Mouse (Mus musculus) activated CD4-positive, CD25-positive, alpha-beta regulatory T cell (primary cell): ENCODE results near the gene Pacs1. TPM values are rescaled to one million over a fixed set of nuclear protein-coding genes. Genes with fewer than 3 reads are reported as not detected.

Experiments
- polyA plus RNA-seq, 2 experiments: library from polyadenylated mRNA; unstranded; fragments of 100-300 nt; shearing (Covaris generic); gene quantifications; one replicate each; pipeline ENCODE4 v1.2.1; 2017

Gene Pacs1
- 100 to 1,000 TPM in 1 of 2 experiments, 10 to 100 TPM in 1; 73.5 to 129 TPM for polyA plus RNA-seq

DNA sequence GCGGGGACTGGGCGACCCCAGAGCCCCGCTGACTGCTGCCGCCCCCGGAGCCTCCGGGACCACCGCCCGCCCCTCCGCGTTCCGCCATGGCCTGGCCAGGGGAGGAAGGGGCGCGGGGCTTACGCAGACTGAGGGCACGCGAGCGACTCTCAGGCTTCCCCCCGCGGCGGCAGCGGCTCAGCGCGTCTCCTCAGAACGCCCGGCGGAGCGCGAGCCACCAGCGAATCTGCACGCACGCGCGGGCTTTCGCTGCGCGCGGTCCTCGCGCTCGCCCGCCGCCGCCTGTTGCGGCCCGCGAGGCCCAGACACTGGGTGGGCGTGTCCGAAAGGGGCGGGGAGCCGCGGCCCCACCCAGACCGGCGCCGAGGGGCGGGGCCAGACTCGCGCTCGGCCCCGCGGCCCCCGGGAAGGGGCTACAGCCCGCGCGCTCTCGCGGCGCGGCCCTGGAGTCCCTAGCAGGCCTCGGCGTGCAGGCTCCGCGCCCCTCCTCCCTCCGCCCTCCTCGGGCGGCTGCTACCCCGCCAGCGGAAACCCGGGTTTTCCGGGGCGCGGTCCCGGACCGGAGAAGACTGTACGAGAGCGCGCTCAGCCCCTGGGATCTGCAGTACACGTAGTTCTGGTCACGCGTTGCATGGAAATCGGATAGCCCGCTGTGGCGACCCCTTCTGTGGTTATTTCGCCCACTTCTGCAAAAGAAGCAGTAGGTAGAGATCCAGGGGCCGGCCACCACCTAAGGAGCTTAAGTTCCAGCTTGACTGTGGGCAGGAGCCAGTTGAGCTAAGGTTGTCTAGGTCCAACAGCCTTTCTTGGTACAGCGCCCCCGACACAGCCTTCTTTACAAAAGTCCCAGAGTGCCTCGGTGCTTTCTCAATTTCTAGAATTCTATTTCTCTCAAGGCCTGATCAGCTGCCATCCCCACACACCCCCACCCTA, at the start of gene Pacs1:
Gene Pacs1, minus strand, starts transcription at position 319 of the 933 bp plus-strand sequence.

DNA sequence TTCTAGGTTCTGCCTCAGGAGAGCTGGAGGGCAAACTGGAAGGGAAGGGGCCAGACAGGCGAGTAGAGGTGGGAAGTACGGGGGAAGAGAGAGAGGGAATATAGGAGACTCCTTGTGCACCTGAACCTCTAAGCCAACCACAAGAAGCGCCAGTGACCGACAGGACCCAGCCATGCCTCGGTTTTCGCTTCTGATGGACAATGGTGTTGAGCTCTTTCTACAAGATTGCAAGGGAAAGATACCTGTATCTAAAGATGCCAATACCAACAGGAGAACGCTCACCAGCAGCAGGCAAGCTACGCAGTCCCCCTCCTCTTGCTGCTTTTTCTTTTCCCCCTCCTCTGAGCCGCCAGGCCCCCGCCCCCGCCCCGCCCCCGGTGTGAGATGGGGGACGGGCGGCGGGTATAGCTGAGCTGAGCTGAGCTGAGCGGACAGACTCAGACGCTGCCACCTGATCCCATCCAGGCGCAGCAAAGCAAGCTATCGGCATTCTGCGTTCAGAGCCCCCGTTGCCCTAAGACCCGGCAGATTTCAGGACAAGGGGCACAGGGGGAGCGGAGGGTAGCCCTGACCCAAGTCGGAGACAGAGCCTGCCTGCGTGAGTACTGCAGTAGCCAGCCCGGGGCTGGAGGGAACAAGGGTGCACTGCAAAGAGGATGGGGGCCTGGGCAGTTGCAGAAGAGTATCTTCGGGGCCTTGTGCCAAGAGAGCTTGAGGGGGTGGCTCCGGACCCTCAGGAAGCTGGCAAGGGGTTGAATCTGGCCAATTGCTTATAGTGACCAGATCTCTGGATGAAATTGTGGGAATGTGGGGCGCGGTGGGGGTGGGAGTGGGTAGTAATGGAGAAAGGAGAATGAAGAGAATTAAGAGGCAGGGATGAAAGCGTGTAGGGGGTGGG, 25.2 kb upstream of the Pacs1 start, which contains the start of gene Gal3st3:
Gene Gal3st3, plus strand, starts transcription at position 429 of the 898 bp plus-strand sequence.

DNA sequence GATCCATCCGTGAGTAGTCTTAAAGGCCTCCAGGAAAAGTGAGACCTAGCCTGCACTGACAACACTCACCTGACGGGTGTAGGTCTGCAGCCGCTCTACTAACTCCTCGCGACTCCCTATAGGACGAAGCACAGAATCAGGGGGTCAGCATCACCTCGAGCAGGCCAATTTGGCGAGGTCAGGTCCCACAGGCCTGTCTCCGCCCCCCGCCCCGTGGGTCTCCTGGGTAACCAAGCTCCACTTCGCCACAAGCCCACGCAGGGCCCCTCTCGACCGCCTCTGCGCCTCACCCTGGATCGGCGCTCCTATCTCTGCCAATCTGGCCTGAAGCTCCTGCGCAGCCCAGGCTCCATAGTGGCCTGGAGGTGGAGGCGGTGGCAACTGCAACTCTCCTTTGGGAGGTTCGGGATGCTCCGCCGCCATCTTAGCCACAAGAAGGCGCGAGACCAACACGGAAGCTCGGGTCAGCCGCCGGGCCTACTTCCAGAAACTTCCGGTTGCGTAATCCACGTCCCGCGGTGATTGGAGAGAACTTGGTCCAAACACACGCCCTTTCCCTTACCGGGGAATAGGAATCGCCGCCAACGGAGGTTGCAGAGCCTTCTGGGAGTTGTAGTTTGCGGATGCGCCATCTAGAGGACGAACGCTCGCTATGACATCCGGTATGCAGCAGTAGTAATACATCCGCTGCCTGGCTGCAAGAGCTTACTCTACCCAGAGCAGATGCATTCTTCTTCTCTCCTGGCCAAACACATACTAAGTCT, 22.2 kb upstream of the Pacs1 start, which contains the start of gene Sf3b2:
Gene Sf3b2, minus strand, starts transcription at position 484 of the 764 bp plus-strand sequence.

DNA sequence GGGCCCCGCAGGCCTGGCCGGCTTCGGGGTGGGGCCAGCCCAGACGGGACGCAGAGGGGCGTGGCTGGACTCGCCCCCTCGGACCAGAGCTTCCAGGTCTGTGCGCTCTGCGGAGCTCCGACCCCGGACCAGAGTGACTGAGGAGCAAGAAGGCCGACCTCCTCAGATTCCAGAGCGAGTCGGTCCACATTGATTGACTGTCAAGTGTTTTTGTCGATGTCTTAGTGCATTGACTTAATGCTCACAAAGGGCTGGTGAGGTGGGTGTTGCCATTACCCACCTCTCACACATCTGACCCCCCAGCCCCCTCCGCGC, 154.6 kb downstream of the Pacs1 start, which contains the start of gene Klc2:
Gene Klc2, minus strand, starts transcription at position 177 of the 315 bp plus-strand sequence.

DNA sequence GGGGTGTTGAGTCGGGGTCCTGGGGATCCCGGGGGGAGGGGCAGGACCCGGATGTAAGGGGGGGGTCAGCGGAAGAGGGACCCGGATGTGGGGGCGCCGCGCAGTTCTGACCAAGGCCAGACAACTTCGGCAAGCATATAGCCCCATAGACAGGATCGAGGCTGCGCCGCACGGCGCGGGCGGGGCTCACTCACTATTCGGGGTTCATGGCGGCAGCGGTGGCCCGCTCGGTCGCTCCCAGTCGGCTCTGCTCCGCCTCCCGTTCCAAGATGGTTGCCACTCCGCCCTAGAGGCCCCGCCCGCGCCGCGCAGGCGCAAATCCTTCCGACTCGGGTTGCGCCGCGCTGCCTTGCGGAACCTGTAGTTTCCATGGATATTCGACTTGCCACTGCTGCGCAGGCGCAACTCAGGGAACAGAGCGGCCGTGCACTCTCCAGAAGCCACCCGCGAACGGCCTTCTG, 166.2 kb downstream of the Pacs1 start, which contains the start of gene Rab1b:
Gene Rab1b, minus strand, starts transcription at position 342 of the 461 bp plus-strand sequence.

DNA sequence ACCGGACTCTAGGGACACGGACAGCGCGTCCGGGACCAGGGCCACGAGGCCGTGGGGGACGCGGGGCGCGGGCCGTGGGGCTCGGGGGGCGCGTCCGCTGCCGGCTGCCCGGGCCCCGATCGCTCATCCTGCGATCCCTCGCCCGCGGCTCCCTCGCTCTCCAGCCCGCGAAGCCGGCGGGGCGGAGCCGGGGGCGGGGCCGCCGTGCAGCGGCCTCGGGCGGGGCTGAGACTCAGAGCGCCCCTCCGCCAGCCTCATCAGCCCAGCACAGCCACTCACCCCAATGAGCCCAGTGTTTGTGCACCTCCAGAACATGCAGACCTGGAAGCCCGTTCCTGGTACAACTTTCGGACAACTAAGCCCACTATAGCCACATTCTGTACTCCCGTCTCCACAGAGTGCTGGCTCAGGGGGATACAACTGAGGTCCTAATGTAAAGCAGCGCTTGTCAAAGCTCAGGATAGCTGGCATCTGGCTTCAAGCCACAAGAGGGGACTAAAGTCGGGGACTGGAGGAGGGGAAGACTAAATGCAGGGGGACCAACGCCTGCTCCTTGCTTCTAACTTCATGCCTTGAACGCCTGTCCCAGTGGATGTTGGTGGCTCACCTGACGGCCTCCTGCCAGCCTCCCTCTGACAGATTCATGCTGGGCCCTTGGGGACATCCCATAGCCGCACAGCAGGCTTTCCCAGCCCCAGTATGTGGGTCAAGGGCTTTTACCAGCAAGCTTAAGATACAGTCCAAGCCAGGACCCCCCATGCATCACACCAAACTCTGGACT, 174.4 kb downstream of the Pacs1 start, which contains the start of gene Cnih2:
Gene Cnih2, minus strand, starts transcription at position 159 of the 781 bp plus-strand sequence.

DNA sequence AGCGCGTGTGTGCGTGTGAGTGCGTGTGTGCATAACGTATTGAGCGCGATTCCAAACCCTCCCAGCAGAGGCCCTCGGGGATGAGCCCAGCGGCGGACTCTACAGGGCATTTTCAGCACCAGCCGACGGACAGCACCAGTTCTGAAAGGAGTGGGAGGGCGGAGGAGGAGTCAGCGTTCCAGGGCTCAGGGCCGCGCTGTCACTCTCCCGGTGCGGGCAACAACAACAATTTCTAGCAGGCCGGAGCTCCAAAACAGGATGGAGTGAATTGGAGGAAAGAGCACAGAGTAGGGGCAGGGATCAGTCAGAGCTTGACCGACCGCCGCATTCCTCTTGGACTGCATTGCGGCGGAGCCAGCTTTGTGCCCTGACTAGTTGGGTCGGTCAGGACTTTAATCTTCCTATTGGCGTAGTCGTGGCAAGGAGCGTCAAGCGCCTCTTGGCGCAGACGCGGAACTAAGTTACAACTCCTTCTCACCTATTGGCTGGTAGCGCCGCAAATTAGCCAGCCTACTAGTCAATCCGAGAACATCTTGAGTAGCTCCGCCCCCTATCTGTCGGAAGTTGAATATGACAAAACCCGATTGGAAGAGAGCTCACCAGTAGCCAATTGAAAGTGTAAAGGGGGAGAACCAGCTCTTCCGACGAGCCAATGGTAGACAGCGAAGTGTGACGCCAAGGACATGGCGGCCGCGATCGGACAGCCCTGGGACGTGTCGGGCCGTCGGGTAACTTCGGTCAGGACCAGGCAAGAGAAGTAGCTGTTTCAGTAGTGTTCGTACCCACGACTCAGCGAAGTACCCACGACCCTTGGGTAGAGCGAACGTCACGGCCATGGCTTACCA, 184.8 kb downstream of the Pacs1 start, which contains the start of gene Yif1a:
Gene Yif1a, plus strand, starts transcription at position 655 of the 845 bp plus-strand sequence.

DNA sequence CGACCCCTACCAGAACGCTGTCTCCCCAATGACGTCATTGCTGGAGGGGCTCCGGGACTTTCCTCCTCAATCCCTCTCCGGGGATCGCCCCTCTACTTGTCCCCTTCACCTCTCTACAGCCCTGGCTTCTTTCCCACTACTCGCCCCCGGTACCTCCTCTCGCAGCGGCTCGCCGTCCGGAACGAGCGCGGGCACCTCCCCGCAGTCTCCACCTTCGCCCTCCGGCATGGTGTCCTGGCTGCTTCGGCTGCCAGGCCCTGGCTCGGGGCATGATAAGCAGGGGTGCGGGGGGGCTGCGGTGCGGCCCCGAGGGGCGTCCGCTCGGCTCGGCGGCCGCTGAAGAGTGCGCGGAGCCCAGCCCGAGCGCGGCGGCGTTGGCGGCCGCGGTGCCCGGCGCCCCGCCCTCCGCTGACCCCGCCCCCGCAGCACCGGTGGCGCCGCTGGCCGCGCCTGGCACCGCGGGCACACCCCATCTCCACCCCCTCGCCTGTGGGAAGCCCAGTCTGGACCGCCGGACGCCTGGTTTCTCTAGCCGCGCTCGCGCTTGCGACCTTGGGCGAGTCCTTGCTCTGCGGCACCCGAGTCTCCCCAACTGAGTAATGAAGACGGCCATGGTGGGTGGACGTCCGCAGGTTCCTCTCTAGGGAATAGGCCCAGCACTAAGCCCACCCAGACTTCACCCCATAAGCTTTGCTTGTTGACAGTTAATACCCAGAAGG, 187.6 kb downstream of the Pacs1 start, which contains the start of gene Tmem151a:
Gene Tmem151a, minus strand, starts transcription at position 387 of the 719 bp plus-strand sequence.

Other genes with a start within 250 kb of the Pacs1 start
- gene Slc29a2, start 249.3 kb downstream of the Pacs1 start, polyA plus RNA-seq, result 1 to 10 TPM; 1.7 to 2.1 TPM
- gene B4gat1, start 234.3 kb downstream of the Pacs1 start, polyA plus RNA-seq, result 10 to 100 TPM; 12.0 to 16.9 TPM
- gene AC124502.3, start 234.2 kb downstream of the Pacs1 start, polyA plus RNA-seq, result under 1 TPM; 0.57 to 0.63 TPM
- 10 to 100 TPM; 79.6 to 86.4 TPM for gene Brms1, start 231.8 kb downstream of the Pacs1 start, polyA plus RNA-seq
- not detected for gene Rin1, start 222.6 kb downstream of the Pacs1 start, polyA plus RNA-seq
- under 1 TPM in 1 of 2 experiments, not detected in 1; 0.26 TPM for gene Cd248, start 205.0 kb downstream of the Pacs1 start, polyA plus RNA-seq
- gene Tmem151a, start 187.6 kb downstream of the Pacs1 start, polyA plus RNA-seq, result under 1 TPM in 1 of 2 experiments, not detected in 1; 0.29 TPM
- gene Yif1a, start 184.6 kb downstream of the Pacs1 start, polyA plus RNA-seq, result 10 to 100 TPM; 48.8 to 50.8 TPM
- 1 to 10 TPM; 2.0 to 5.3 TPM for gene Cnih2, start 174.6 kb downstream of the Pacs1 start, polyA plus RNA-seq
- gene Rab1b, start 166.0 kb downstream of the Pacs1 start, polyA plus RNA-seq, result 100 to 1,000 TPM; 225 to 243 TPM
- 1 to 10 TPM; 2.6 to 4.1 TPM for gene Klc2, start 154.6 kb downstream of the Pacs1 start, polyA plus RNA-seq
- 100 to 1,000 TPM; 293 to 325 TPM for gene Sf3b2, start 22.3 kb upstream of the Pacs1 start, polyA plus RNA-seq
- gene Gal3st3, start 25.2 kb upstream of the Pacs1 start, polyA plus RNA-seq, result under 1 TPM; 0.10 to 0.39 TPM
- under 1 TPM in 1 of 2 experiments, not detected in 1; 0.07 TPM for gene Catsper1, start 62.6 kb upstream of the Pacs1 start, polyA plus RNA-seq
- gene Cst6, start 76.5 kb upstream of the Pacs1 start, polyA plus RNA-seq, result 1 to 10 TPM; 3.0 to 5.4 TPM
- gene Eif1ad, start 93.6 kb upstream of the Pacs1 start, polyA plus RNA-seq, result 10 to 100 TPM; 51.1 to 61.3 TPM
- gene Banf1, start 94.0 kb upstream of the Pacs1 start, polyA plus RNA-seq, result 100 to 1,000 TPM; 260 to 336 TPM
- 100 to 1,000 TPM; 177 to 178 TPM for gene Sart1, start 115.6 kb upstream of the Pacs1 start, polyA plus RNA-seq
- gene Tsga10ip, start 129.4 kb upstream of the Pacs1 start, polyA plus RNA-seq, result 1 to 10 TPM in 1 of 2 experiments, under 1 TPM in 1; 0.94 to 1.5 TPM
- 100 to 1,000 TPM; 175 to 253 TPM for gene Drap1, start 151.9 kb upstream of the Pacs1 start, polyA plus RNA-seq
- gene AI837181, start 152.0 kb upstream of the Pacs1 start, polyA plus RNA-seq, result 10 to 100 TPM; 35.9 to 38.9 TPM
- gene Fosl1, start 174.4 kb upstream of the Pacs1 start, polyA plus RNA-seq, result under 1 TPM in 1 of 2 experiments, not detected in 1; 0.10 TPM
- gene Ccdc85b, start 184.8 kb upstream of the Pacs1 start, polyA plus RNA-seq, result 10 to 100 TPM; 10.6 to 11.9 TPM
- gene Fibp, start 187.5 kb upstream of the Pacs1 start, polyA plus RNA-seq, result 100 to 1,000 TPM; 135 to 140 TPM
- gene Ctsw, start 195.4 kb upstream of the Pacs1 start, polyA plus RNA-seq, result 100 to 1,000 TPM; 166 to 186 TPM
- gene Efemp2, start 200.8 kb upstream of the Pacs1 start, polyA plus RNA-seq, result 1 to 10 TPM; 1.6 to 3.1 TPM
- 10 to 100 TPM; 56.5 to 60.6 TPM for gene Mus81, start 215.3 kb upstream of the Pacs1 start, polyA plus RNA-seq
- gene Cfl1, start 217.3 kb upstream of the Pacs1 start, polyA plus RNA-seq, result 1,000 to 10,000 TPM; 4,073 to 4,463 TPM
- gene 1700020D05Rik, start 230.7 kb upstream of the Pacs1 start, polyA plus RNA-seq, result under 1 TPM in 1 of 2 experiments, not detected in 1; 0.22 TPM
- gene Snx32, start 237.4 kb upstream of the Pacs1 start, polyA plus RNA-seq, result 10 to 100 TPM; 10.7 to 22.0 TPM